Mouse (Mus musculus): ENCODE measurements around the gene Gfi1b. TPM values are rescaled to one million over a fixed set of nuclear protein-coding genes. Genes with fewer than 3 reads are reported as not detected.

Gene Gfi1b
- polyA plus RNA-seq, 1 experiment from 2014 or later, result 0.67 TPM

DNA sequence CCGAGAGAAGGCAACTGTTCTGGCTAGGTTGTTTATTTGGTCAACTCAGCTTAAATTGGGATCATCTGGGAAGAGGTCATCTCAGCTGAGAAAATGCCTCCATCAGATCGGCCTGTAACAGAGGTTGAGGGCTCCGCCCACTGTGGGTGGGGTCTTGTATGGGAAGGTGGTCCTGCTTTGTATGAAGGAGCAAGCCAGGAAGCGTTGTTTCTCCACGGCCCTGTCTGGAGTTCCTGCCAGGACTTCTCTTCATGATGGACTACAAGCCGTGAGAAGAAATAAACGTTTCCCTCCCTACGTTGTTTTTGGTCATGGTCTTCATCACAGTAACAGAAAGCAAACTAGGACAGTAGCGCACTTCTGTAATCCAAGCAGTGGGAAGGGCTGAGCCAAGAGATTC is 17.1 kb upstream of the Gfi1b start:
- Histone ChIP-seq H3K27me3 (no peaks in the 10 kb centered on the region), H3K27ac (no peak overlapping the region), H3K4me1 (replicated peaks) (peaks cover 28% of the 10 kb centered on the region), H3K4me2 (replicated peaks) (peak overlapping the region; percentile 17), H3K4me3 (replicated peaks) (no peak overlapping the region), H3K9ac (replicated peaks) (no peak overlapping the region), H3K36me3 (no peaks in the 10 kb centered on the region), H3K9me3 (no peaks in the 10 kb centered on the region)
- no peak for ATAC-seq
- 6% methylated on average over 9 of the region's 9 CpGs for WGBS

GRCm38 (mm10) chr2:28638352-28638751 is 16.6 kb upstream of the Gfi1b start:
- WGBS, result 22% methylated on average over 9 of the region's 9 CpGs
- no peak overlapping the region for H3K4me3 ChIP-seq (replicated peaks)
- no peaks in the 10 kb centered on the region for H3K27me3 ChIP-seq
- no peaks in the 10 kb centered on the region for H3K36me3 ChIP-seq
- peak overlapping the region; percentile 17 for H3K4me2 ChIP-seq (replicated peaks)
- no peak overlapping the region for H3K9ac ChIP-seq (replicated peaks)
- ATAC-seq, result no peak
- no peak overlapping the region for H3K27ac ChIP-seq
- no peaks in the 10 kb centered on the region for H3K9me3 ChIP-seq
- peaks cover 23% of the 10 kb centered on the region for H3K4me1 ChIP-seq (replicated peaks)

DNA sequence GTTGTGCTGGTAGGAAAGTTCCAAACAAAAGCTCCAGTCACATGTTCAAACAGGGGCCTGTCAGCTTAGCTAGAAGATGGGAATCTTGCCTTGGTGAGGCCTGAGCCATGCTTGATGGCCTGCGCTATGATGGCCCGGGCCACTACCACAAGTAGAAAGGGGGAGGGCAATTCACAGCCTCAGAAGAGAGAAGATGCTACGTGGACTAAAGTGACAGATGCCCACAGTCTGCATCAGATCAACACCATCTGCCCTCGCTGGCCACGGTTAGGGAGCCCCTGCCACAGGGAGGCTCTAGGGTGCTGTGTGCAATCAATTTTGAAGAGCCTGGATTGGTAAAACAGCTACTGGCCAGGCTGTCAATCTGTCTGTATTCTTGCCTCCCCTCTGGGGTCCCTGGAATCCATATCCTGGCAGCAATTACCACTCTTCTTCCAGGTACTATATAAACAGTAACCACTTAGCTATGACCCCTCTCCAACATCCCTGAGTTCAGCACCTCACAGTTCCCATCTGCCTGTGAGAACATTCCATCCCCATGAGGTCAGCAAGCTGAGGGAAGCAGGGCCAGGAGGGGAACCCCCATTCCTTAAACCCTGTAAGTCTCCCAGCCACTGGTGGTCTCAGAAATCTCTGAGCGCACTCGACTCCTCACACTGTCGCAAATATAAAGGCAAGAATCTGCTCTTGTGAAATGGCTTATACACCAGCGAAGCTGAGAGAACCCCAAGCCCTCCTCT is 15.5 kb upstream of the Gfi1b start:
- 87% methylated on average over 9 of the region's 9 CpGs for WGBS
- H3K27me3 ChIP-seq, result no peaks in the 10 kb centered on the region

DNA sequence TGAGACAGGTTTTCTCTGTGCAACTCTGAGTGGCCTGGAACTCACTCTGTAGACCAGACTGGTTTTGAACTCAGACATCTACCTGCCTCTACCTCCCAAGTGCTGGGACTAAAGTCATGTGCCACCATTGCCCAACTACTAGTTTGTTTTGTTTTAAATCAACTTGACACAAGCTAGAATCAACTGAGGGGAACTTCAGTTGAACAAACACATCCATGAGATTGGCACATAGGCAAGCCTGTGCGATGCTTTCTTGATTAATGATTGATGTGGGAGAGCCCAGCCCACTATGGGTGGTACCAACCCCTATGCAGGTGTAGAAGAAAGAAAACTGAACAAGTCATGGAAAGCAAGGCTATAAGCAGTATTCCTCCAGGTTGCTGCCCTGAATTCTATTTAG is 13.4 kb upstream of the Gfi1b start:
- no peak overlapping the region for H3K9ac ChIP-seq (replicated peaks)
- WGBS, result 100% methylated on average over 1 of the region's 1 CpGs
- H3K27ac ChIP-seq, result no peak overlapping the region
- H3K4me3 ChIP-seq (replicated peaks), result no peak overlapping the region
- H3K4me2 ChIP-seq (replicated peaks), result no peak overlapping the region
- no peak for ATAC-seq
- no peaks in the 10 kb centered on the region for H3K9me3 ChIP-seq
- H3K36me3 ChIP-seq, result no peaks in the 10 kb centered on the region
- H3K27me3 ChIP-seq, result no peaks in the 10 kb centered on the region
- H3K4me1 ChIP-seq (replicated peaks), result peaks cover 5% of the 10 kb centered on the region

More for the DNA sequence above, 15.5 kb upstream of the Gfi1b start:
- no peak for ATAC-seq
- no peak overlapping the region for H3K9ac ChIP-seq (replicated peaks)
- no peaks in the 10 kb centered on the region for H3K9me3 ChIP-seq
- peaks cover 13% of the 10 kb centered on the region for H3K4me1 ChIP-seq (replicated peaks)
- H3K27ac ChIP-seq, result no peak overlapping the region
- H3K36me3 ChIP-seq, result no peaks in the 10 kb centered on the region
- H3K4me3 ChIP-seq (replicated peaks), result no peak overlapping the region
- H3K4me2 ChIP-seq (replicated peaks), result no peak overlapping the region

GRCm38 (mm10) chr2:28633136-28633535 is 11.4 kb upstream of the Gfi1b start:
- Histone ChIP-seq H3K9me3 (no peaks in the 10 kb centered on the region), H3K27ac (no peak overlapping the region), H3K27me3 (no peaks in the 10 kb centered on the region), H3K4me1 (replicated peaks) (peaks cover 4% of the 10 kb centered on the region; the same call in 1 of the 2 replicates), H3K4me3 (replicated peaks) (no peak overlapping the region), H3K4me2 (replicated peaks) (no peak overlapping the region), H3K9ac (replicated peaks) (no peak overlapping the region), H3K36me3 (no peaks in the 10 kb centered on the region)
- ATAC-seq, result no peak
- WGBS, result 59% methylated on average over 4 of the region's 4 CpGs

GRCm38 (mm10) chr2:28632626-28633025 is 10.8 kb upstream of the Gfi1b start:
- no peak overlapping the region for H3K4me3 ChIP-seq (replicated peaks)
- no peak for ATAC-seq
- H3K9me3 ChIP-seq, result no peaks in the 10 kb centered on the region
- H3K27me3 ChIP-seq, result no peaks in the 10 kb centered on the region
- H3K4me1 ChIP-seq (replicated peaks), result peaks cover 4% of the 10 kb centered on the region; the same call in 1 of the 2 replicates
- no peak overlapping the region for H3K27ac ChIP-seq
- H3K36me3 ChIP-seq, result no peaks in the 10 kb centered on the region
- 44% methylated on average over 1 of the region's 1 CpGs for WGBS
- no peak overlapping the region for H3K9ac ChIP-seq (replicated peaks)
- no peak overlapping the region for H3K4me2 ChIP-seq (replicated peaks)

- 57% methylated on average over 4 of the region's 4 CpGs for WGBS
Observed at GRCm38 (mm10) chr2:28629911-28630381, 8.2 kb upstream of the Gfi1b start.

GRCm38 (mm10) chr2:28628053-28628452 is 6.3 kb upstream of the Gfi1b start:
- Histone ChIP-seq H3K4me1 (replicated peaks) (peaks cover 4% of the 10 kb centered on the region; the same call in 1 of the 2 replicates), H3K9ac (replicated peaks) (no peak overlapping the region), H3K36me3 (no peaks in the 10 kb centered on the region), H3K27ac (no peak overlapping the region), H3K4me3 (replicated peaks) (no peak overlapping the region), H3K9me3 (no peaks in the 10 kb centered on the region), H3K27me3 (peaks cover 3% of the 10 kb centered on the region; the same call in 1 of the 2 replicates), H3K4me2 (replicated peaks) (no peak overlapping the region)
- WGBS, result 67% methylated on average over 2 of the region's 2 CpGs
- no peak for ATAC-seq

More at GRCm38 (mm10) chr2:28629911-28630381, 8.2 kb upstream of the Gfi1b start:
- no peaks in the 10 kb centered on the region for H3K9me3 ChIP-seq
- H3K4me2 ChIP-seq (replicated peaks), result no peak overlapping the region
- H3K4me3 ChIP-seq (replicated peaks), result no peak overlapping the region
- H3K36me3 ChIP-seq, result no peaks in the 10 kb centered on the region
- H3K27ac ChIP-seq, result no peak overlapping the region
- H3K9ac ChIP-seq (replicated peaks), result no peak overlapping the region
- peaks cover 4% of the 10 kb centered on the region; the same call in 1 of the 2 replicates for H3K4me1 ChIP-seq (replicated peaks)
- ATAC-seq, result no peak
- H3K27me3 ChIP-seq, result no peaks in the 10 kb centered on the region

- 82% methylated on average over 3 of the region's 3 CpGs for WGBS
- no peak for ATAC-seq
- no peaks in the 10 kb centered on the region for H3K9me3 ChIP-seq
- peaks cover 8% of the 10 kb centered on the region; the same call in 1 of the 2 replicates for H3K4me1 ChIP-seq (replicated peaks)
- no peak overlapping the region for H3K27ac ChIP-seq
- H3K9ac ChIP-seq (replicated peaks), result no peak overlapping the region
- no peaks in the 10 kb centered on the region for H3K36me3 ChIP-seq
- no peak overlapping the region for H3K4me3 ChIP-seq (replicated peaks)
- peaks cover 16% of the 10 kb centered on the region for H3K27me3 ChIP-seq
- H3K4me2 ChIP-seq (replicated peaks), result no peak overlapping the region
Observed at GRCm38 (mm10) chr2:28626038-28626437, 4.3 kb upstream of the Gfi1b start.

DNA sequence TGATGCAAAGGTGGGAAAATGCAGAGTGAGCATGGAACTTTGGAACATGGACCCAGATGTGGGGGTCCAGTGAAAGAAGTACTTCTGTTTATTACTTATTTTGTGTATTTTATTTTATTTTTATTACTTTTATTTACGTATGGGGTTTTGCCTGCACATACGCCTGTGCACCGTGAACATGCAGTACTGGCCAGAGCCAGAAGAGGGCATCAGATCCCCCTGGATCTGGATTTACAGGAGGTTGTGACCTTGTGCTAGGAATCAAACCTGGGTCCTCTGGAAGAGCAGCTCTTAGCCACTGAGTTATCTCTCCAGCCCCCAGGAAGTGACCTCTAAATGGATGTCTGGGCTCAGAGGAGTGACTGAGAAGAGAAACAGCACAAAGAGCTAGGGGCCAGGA is 3.1 kb upstream of the Gfi1b start:
- no peak for ATAC-seq
- H3K4me3 ChIP-seq (replicated peaks), result no peak overlapping the region
- H3K36me3 ChIP-seq, result no peaks in the 10 kb centered on the region
- H3K4me2 ChIP-seq (replicated peaks), result no peak overlapping the region
- H3K9ac ChIP-seq (replicated peaks), result no peak overlapping the region
- 93% methylated on average over 3 of the region's 3 CpGs for WGBS
- peaks cover 5% of the 10 kb centered on the region; the same call in 1 of the 2 replicates for H3K4me1 ChIP-seq (replicated peaks)
- peaks cover 21% of the 10 kb centered on the region for H3K27me3 ChIP-seq
- no peaks in the 10 kb centered on the region for H3K9me3 ChIP-seq
- H3K27ac ChIP-seq, result no peak overlapping the region

GRCm38 (mm10) chr2:28622521-28623124 is 841 bp upstream of the Gfi1b start:
- H3K9ac ChIP-seq (replicated peaks), result no peak overlapping the region
- no peaks in the 10 kb centered on the region for H3K36me3 ChIP-seq
- H3K4me2 ChIP-seq (replicated peaks), result no peak overlapping the region
- H3K27me3 ChIP-seq, result peaks cover 21% of the 10 kb centered on the region
- H3K4me1 ChIP-seq (replicated peaks), result 0 out of 2 replicates have a peak, but pooled peaks cover 4% of the 10 kb centered on the region
- no peak overlapping the region for H3K4me3 ChIP-seq (replicated peaks)
- H3K27ac ChIP-seq, result no peak overlapping the region
- ATAC-seq, result no peak
- WGBS, result 24% methylated on average over 10 of the region's 10 CpGs
- H3K9me3 ChIP-seq, result no peaks in the 10 kb centered on the region

DNA sequence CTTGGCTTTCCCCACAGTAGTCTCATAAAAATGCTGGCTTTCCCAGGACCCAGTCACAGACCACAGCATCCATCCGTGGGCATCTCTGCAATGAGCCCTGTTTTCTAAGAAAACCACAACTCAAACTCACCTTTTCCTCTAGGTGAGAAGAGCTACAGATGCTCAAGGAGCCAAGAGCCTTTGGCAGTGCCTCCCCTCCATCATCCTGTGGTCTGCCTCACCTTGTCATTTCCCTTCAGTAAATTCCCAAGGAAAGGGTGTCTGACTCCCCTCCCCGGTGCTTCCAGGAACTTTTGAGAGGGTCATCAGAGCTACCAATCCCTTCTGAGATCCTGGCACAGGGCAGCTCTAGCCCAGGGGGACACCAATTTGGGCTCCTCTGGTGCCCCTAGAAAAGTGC is 671 bp downstream of the Gfi1b start:
- H3K4me3 ChIP-seq (replicated peaks), result no peak overlapping the region

More for the DNA sequence above, 671 bp downstream of the Gfi1b start:
- no peaks in the 10 kb centered on the region for H3K9me3 ChIP-seq
- peaks cover 21% of the 10 kb centered on the region for H3K27me3 ChIP-seq
- ATAC-seq, result no peak
- no peak overlapping the region for H3K9ac ChIP-seq (replicated peaks)
- H3K4me2 ChIP-seq (replicated peaks), result no peak overlapping the region
- 0 out of 2 replicates have a peak, but pooled peaks cover 4% of the 10 kb centered on the region for H3K4me1 ChIP-seq (replicated peaks)
- no peaks in the 10 kb centered on the region for H3K36me3 ChIP-seq
- WGBS, result 38% methylated on average over 2 of the region's 2 CpGs
- H3K27ac ChIP-seq, result no peak overlapping the region
